Mouse (Mus musculus) left cerebral cortex, adult 8-10 months (tissue): ENCODE measurements at regions not wholly inside any gene's neighbourhood (a gene's known extent, or its start where the extent isn't known, plus 50 kb on each side); places are given as distances from the start of the nearest gene placed in this dataset.

Experiments
- DNase-seq, 2 experiments: peaks; one replicate each; pipeline ENCODE4 v3.0.0; 2022; ENCODE audit warnings: low spot score in 2 of 2

- peak; percentile 28 to 50 for DNase-seq
Observed at GRCm38 (mm10) chr5:43422815-43423687, 92.3 kb upstream of the C1qtnf7 start.

GRCm38 (mm10) chr5:43424551-43425257 is 90.6 kb upstream of the C1qtnf7 start:
- DNase-seq: no peak

GRCm38 (mm10) chr5:43433337-43433736 is 82.0 kb upstream of the C1qtnf7 start:
- no peak for DNase-seq

GRCm38 (mm10) chr5:43439191-43439590 is 76.1 kb upstream of the C1qtnf7 start:
- no peak for DNase-seq

- no peak for DNase-seq
Observed at GRCm38 (mm10) chr5:43441306-43441705, 74.0 kb upstream of the C1qtnf7 start.

- no peak for DNase-seq
Observed at GRCm38 (mm10) chr5:43444582-43445214, 70.6 kb upstream of the C1qtnf7 start.

GRCm38 (mm10) chr5:43445620-43446019 is 69.7 kb upstream of the C1qtnf7 start:
- DNase-seq: no peak

GRCm38 (mm10) chr5:43446295-43446694 is 69.0 kb upstream of the C1qtnf7 start:
- no peak for DNase-seq

- DNase-seq: no peak
Observed at GRCm38 (mm10) chr5:43456018-43456417, 59.3 kb upstream of the C1qtnf7 start.

- DNase-seq: no peak
Observed at GRCm38 (mm10) chr5:43457725-43458124, 57.6 kb upstream of the C1qtnf7 start.

- no peak for DNase-seq
Observed at GRCm38 (mm10) chr5:43461987-43462715, 53.2 kb upstream of the C1qtnf7 start.
